Mouse (Mus musculus) fat pad, adult 2 months (tissue): ENCODE results near the gene Gm21863.
"Not testable (repeated sequence)": the region's sequence is repeated elsewhere in the genome, so short reads cannot be mapped to it uniquely, and the experiment has no call there.

Source experiments
- DNase-seq: peaks from one replicate; pipeline ENCODE4 v3.0.0-alpha.2; 2011; ENCODE audit warnings: low read depth, low spot score; ENCODE audit errors: extremely low read depth

Gene Gm21863

GRCm38 (mm10) chr12:19953869-19954555 is at the start of gene Gm21863:
Gene Gm21863 (plus strand): TSS chr12:19954505.
- DNase-seq, result not testable (repeated sequence)

GRCm38 (mm10) chr12:19928049-19928448 is 26.3 kb upstream of the Gm21863 start:
- DNase-seq, result not testable (repeated sequence)
